Mouse (Mus musculus): Measurements from ENCODE around the gene Dock8. TPM values are rescaled to one million over a fixed set of nuclear protein-coding genes. Genes with fewer than 3 reads are reported as not detected.

Dock8 gene
- polyA plus RNA-seq, 1 experiment from 2014 or later = 9.0 TPM

DNA sequence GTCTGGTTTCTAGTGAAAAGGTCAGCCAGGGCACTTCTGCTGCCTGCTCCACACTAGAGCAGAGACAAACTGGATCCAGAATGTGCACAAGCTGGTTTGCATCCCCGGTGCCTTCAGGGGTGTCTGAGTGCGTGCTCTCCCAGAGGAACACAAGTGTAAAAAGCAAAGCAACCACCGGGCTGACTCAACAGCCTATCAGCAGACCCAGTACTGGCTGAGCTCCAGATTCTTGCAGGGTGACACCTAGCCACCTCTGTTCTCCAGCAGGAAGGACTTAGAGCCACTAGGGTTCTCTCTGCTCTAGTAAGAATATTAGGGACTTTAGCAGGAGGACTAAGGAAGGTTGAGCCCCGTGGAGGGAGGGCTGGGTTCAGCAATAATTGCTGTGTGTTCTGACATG lies 97.7 kb downstream of the Dock8 start:
- no peak overlapping the region for H3K27ac ChIP-seq
- 32% methylated on average over 4 of the region's 4 CpGs for WGBS
- TF ChIP-seq CTCF (IDR thresholded peaks at IDR 0.05; ENCODE audit: low read depth) = no peak
- no peaks in the 10 kb centered on the region for H3K27me3 ChIP-seq (ENCODE audit: insufficient read depth, low read length)
- no peaks in the 10 kb centered on the region for H3K9me3 ChIP-seq (replicated peaks; ENCODE audit: low read length)
- ATAC-seq (replicated peaks; ENCODE audit: low FRiP score, low read depth) (no peak; the same call in 1 of the 2 replicates), DNase-seq (ENCODE audit: low spot score) (peak; percentile 24)
- H3K36me3 ChIP-seq (ENCODE audit: insufficient read depth, low read length) = no peaks in the 10 kb centered on the region
- no peak overlapping the region for H3K9ac ChIP-seq (ENCODE audit: low read depth, low read length)
- peaks cover 10% of the 10 kb centered on the region; the same call in 1 of the 2 replicates for H3K4me1 ChIP-seq (replicated peaks; ENCODE audit: insufficient read depth, low read length)
- H3K4me2 ChIP-seq (ENCODE audit: low read length) = no peak overlapping the region
- H3K4me3 ChIP-seq (replicated peaks; ENCODE audit: low read depth, low read length) = no peak overlapping the region

DNA sequence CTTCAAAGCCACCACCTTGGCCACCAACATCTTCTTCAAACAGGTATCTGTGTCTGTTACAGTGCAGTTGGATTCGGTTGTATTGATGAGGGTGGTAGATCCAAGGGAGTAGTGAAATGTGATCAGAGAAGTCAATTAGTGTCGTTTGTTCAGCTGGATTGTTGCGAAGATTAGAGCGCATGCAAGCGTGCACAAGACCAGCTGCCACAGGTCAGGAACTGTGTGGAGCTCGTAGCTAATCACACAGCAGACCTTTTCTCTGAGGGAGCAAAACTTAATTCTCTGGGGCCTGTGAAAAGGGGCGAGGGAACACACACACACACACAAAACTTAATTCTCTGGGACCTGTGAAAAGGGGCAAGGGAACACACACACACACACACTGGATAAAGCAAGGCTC lies 98.2 kb downstream of the Dock8 start:
- Histone ChIP-seq H3K4me2 (ENCODE audit: low read length) (no peak overlapping the region), H3K36me3 (ENCODE audit: insufficient read depth, low read length) (no peaks in the 10 kb centered on the region), H3K4me1 (replicated peaks; ENCODE audit: insufficient read depth, low read length) (peaks cover 10% of the 10 kb centered on the region; the same call in 1 of the 2 replicates), H3K9me3 (replicated peaks; ENCODE audit: low read length) (no peaks in the 10 kb centered on the region), H3K4me3 (replicated peaks; ENCODE audit: low read depth, low read length) (no peak overlapping the region), H3K27ac (no peak overlapping the region), H3K27me3 (ENCODE audit: insufficient read depth, low read length) (no peaks in the 10 kb centered on the region), H3K9ac (ENCODE audit: low read depth, low read length) (no peak overlapping the region)
- 21% methylated on average over 7 of the region's 7 CpGs for WGBS
- DNase-seq (ENCODE audit: low spot score) (no peak), ATAC-seq (replicated peaks; ENCODE audit: low FRiP score, low read depth) (no peak)
- no peak for TF ChIP-seq CTCF (IDR thresholded peaks at IDR 0.05; ENCODE audit: low read depth)

DNA sequence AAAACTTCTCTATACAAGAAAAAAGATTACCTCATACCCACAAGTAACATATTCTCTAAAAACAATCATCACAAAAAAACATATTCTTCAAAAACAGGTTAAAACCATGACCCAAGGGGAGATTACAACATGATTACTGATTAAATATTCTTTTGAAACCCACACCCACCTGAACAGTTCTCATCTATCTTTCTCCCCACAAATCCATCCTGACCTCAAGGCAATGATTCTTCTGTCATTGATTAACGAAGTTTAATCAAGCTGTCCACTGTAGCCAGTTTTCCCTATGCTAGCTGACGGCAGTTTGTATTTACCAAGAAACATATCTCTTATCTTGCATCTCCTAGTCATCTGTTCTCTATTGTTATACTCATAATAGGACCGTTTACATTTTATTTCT lies 98.6 kb downstream of the Dock8 start:
- no peak overlapping the region for H3K9ac ChIP-seq (ENCODE audit: low read depth, low read length)
- DNase-seq (ENCODE audit: low spot score) (no peak), ATAC-seq (replicated peaks; ENCODE audit: low FRiP score, low read depth) (no peak)
- no peak for TF ChIP-seq CTCF (IDR thresholded peaks at IDR 0.05; ENCODE audit: low read depth)
- H3K9me3 ChIP-seq (replicated peaks; ENCODE audit: low read length) = no peaks in the 10 kb centered on the region
- no peaks in the 10 kb centered on the region for H3K27me3 ChIP-seq (ENCODE audit: insufficient read depth, low read length)
- H3K4me3 ChIP-seq (replicated peaks; ENCODE audit: low read depth, low read length) = no peak overlapping the region
- H3K4me1 ChIP-seq (replicated peaks; ENCODE audit: insufficient read depth, low read length) = peaks cover 10% of the 10 kb centered on the region; the same call in 1 of the 2 replicates
- H3K36me3 ChIP-seq (ENCODE audit: insufficient read depth, low read length) = no peaks in the 10 kb centered on the region
- no peak overlapping the region for H3K4me2 ChIP-seq (ENCODE audit: low read length)
- H3K27ac ChIP-seq = no peak overlapping the region
- WGBS = 61% methylated on average over 3 of the region's 3 CpGs

DNA sequence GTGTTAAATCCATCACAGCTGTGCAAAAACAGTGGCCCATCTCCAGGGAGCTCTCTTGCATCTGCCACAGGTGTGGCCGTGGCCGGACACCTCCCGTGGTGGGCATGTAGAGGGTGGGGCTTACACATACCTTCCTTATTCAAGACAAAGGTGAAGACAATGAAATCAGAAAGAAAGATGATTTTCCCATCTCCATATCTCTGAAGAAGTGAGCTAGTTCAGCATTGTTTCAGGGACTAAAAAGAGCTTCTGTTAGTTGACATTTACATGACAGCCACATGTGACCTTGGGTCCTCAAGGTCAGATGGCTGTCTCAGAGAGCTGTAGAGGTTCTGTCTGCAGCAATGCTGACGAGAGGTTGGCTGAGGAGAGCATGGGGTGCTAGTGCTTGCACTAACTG lies 99.6 kb downstream of the Dock8 start:
- WGBS = 93% methylated on average over 4 of the region's 4 CpGs
- H3K36me3 ChIP-seq (ENCODE audit: insufficient read depth, low read length) = no peaks in the 10 kb centered on the region
- DNase-seq (ENCODE audit: low spot score) (no peak), ATAC-seq (replicated peaks; ENCODE audit: low FRiP score, low read depth) (no peak)
- H3K4me2 ChIP-seq (ENCODE audit: low read length) = no peak overlapping the region
- H3K9me3 ChIP-seq (replicated peaks; ENCODE audit: low read length) = no peaks in the 10 kb centered on the region
- H3K27me3 ChIP-seq (ENCODE audit: insufficient read depth, low read length) = no peaks in the 10 kb centered on the region
- TF ChIP-seq CTCF (IDR thresholded peaks at IDR 0.05; ENCODE audit: low read depth) = no peak
- peaks cover 10% of the 10 kb centered on the region; the same call in 1 of the 2 replicates for H3K4me1 ChIP-seq (replicated peaks; ENCODE audit: insufficient read depth, low read length)
- no peak overlapping the region for H3K27ac ChIP-seq
- no peak overlapping the region for H3K9ac ChIP-seq (ENCODE audit: low read depth, low read length)
- no peak overlapping the region for H3K4me3 ChIP-seq (replicated peaks; ENCODE audit: low read depth, low read length)

DNA sequence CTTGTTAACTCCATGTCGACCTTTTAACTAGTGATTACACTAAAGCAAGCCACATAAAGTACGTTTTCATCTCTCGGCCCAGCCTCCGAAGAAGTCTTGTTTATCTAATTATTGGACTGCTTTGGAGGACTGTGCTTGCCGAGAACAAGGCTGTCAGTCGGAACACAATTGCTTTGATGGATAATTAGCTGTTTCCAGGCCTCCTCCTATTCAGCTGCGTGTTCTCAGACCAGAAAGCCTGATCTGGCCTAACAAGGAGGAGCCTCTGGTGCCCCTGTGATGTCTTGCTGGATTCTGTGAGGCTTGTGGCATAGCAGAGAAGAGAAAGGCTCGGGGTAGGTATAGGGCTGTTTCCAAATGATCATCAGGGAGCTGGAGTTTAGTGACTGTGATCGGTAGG lies 106.3 kb downstream of the Dock8 start:
- Histone ChIP-seq H3K36me3 (ENCODE audit: insufficient read depth, low read length) (no peaks in the 10 kb centered on the region), H3K9me3 (replicated peaks; ENCODE audit: low read length) (no peaks in the 10 kb centered on the region), H3K4me1 (replicated peaks; ENCODE audit: insufficient read depth, low read length) (no peaks in the 10 kb centered on the region), H3K4me2 (ENCODE audit: low read length) (no peak overlapping the region), H3K27ac (no peak overlapping the region), H3K9ac (ENCODE audit: low read depth, low read length) (no peak overlapping the region), H3K27me3 (ENCODE audit: insufficient read depth, low read length) (no peaks in the 10 kb centered on the region), H3K4me3 (replicated peaks; ENCODE audit: low read depth, low read length) (no peak overlapping the region)
- ATAC-seq (replicated peaks; ENCODE audit: low FRiP score, low read depth) = no peak
- no peak for DNase-seq (ENCODE audit: low spot score)
- WGBS = 50% methylated on average over 9 of the region's 9 CpGs
- no peak for TF ChIP-seq CTCF (IDR thresholded peaks at IDR 0.05; ENCODE audit: low read depth)

DNA sequence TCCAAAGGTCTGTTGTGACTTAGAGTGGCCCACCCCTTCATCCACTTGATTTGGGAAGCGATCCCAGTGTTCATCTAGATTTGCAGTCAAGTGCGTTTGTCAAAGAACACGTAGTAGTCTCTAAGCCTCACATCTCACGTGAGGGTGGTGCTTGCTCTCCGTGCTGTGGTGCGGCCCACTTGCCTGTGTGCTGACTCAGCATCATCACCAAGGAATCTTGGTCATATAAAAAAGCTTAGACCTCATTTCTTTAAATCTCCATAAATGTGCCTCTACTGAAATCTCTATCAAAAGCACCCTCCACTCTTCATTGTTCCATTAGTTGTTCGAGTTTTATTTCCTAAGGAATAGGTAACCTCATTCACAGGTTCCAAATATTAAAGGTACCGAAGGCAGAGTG lies 107.0 kb downstream of the Dock8 start:
- Histone ChIP-seq H3K4me2 (ENCODE audit: low read length) (no peak overlapping the region), H3K4me3 (replicated peaks; ENCODE audit: low read depth, low read length) (no peak overlapping the region), H3K36me3 (ENCODE audit: insufficient read depth, low read length) (no peaks in the 10 kb centered on the region), H3K4me1 (replicated peaks; ENCODE audit: insufficient read depth, low read length) (no peaks in the 10 kb centered on the region), H3K27ac (no peak overlapping the region), H3K27me3 (ENCODE audit: insufficient read depth, low read length) (no peaks in the 10 kb centered on the region), H3K9me3 (replicated peaks; ENCODE audit: low read length) (no peaks in the 10 kb centered on the region), H3K9ac (ENCODE audit: low read depth, low read length) (no peak overlapping the region)
- TF ChIP-seq CTCF (IDR thresholded peaks at IDR 0.05; ENCODE audit: low read depth) = no peak
- ATAC-seq (replicated peaks; ENCODE audit: low FRiP score, low read depth) (no peak), DNase-seq (ENCODE audit: low spot score) (no peak)
- WGBS = 90% methylated on average over 8 of the region's 8 CpGs

DNA sequence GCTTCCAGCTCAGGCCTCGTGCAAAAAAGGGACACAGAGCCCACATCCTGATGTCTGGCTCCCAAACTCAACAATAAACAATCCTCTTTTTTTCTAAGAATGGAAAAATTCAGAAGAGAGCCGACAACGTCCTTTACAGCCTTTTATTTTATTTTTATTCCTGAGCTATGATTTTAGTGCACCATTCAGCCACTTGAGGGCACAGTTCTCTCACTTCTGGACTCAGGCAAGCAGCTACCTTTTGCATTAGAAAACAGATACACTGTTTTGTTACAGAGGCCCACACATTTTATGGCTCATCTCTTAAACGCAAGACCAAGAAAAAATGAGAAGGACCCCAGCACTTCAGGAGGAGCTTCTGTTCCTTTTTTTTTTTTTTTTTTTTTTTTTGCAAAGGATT lies 108.1 kb downstream of the Dock8 start:
- peak; percentile 76 for TF ChIP-seq CTCF (IDR thresholded peaks at IDR 0.05; ENCODE audit: low read depth)
- DNase-seq (ENCODE audit: low spot score) (peak; percentile 77), ATAC-seq (replicated peaks; ENCODE audit: low FRiP score, low read depth) (no peak)
- no peaks in the 10 kb centered on the region for H3K9me3 ChIP-seq (replicated peaks; ENCODE audit: low read length)
- H3K36me3 ChIP-seq (ENCODE audit: insufficient read depth, low read length) = no peaks in the 10 kb centered on the region
- H3K9ac ChIP-seq (ENCODE audit: low read depth, low read length) = no peak overlapping the region
- H3K4me2 ChIP-seq (ENCODE audit: low read length) = no peak overlapping the region
- no peak overlapping the region for H3K27ac ChIP-seq
- 0 out of 2 replicates have a peak, but pooled peaks cover 3% of the 10 kb centered on the region for H3K4me1 ChIP-seq (replicated peaks; ENCODE audit: insufficient read depth, low read length)
- H3K27me3 ChIP-seq (ENCODE audit: insufficient read depth, low read length) = no peaks in the 10 kb centered on the region
- WGBS = 24% methylated on average over 4 of the region's 4 CpGs
- no peak overlapping the region for H3K4me3 ChIP-seq (replicated peaks; ENCODE audit: low read depth, low read length)

Measured in kidney, postnatal 0 days (tissue).